ENCODE assay signal across 27 mouse cellular contexts in the genomic region with DNA sequence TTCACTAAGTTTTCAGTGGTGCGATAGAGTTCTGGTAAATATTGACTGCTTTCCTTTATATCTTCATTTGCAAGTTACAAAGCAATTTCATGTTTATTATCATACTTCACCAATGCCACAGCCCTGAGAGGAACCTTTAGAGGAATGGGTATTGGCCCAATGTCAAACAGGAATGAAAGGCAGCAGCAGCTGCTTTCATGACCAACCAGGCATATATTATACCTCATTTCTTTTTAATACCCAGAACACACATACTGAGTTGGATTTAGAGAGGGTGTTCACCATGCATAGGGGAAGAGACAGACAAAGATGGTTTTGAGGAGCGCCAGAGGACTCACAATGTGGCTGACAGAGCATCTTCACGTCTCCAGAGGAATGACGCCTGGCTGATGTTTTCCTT.
DNase-seq lines count a peak whose midpoint lies in the region; ATAC-seq and TF ChIP-seq lines count a peak whose summit lies in the region.
"Had no signal": no experiment of that assay in that cellular context is flagged by ENCODE, and none has a peak within 500 bp of the region (broad histone marks: within the 10 kb centered on the region; RNA-seq: fewer than 3 reads in every experiment).

No protein-coding gene starts in this region.

- 58% methylated on average over 4 of the region's 4 CpGs for WGBS in forebrain, embryonic 13.5 days
- 81% methylated on average over 4 of the region's 4 CpGs for WGBS in forebrain, embryonic 11.5 days
- WGBS in forebrain, embryonic 16.5 days = 40% methylated on average over 4 of the region's 4 CpGs
- WGBS in forebrain, postnatal 0 days = 38% methylated on average over 4 of the region's 4 CpGs
- 59% methylated on average over 4 of the region's 4 CpGs for WGBS in neural tube, embryonic 14.5 days
- WGBS in neural tube, embryonic 15.5 days = 67% methylated on average over 4 of the region's 4 CpGs

- no peak for DNase-seq in forebrain, embryonic 11.5 days (ENCODE audit: low spot score)
- no peak for DNase-seq in forebrain, postnatal 0 days
- DNase-seq in left cerebral cortex, adult 8-10 months (ENCODE audit: low spot score in 2 of 2) = no peak
- DNase-seq: adrenal gland, postnatal 10 days; adrenal gland, postnatal 36 days; cerebellum, adult 11 months; cerebellum, adult 2 months; cerebellum, adult 9-11 months; gastrocnemius, postnatal 10 days; gastrocnemius, postnatal 36 days; heart, adult 2 months; heart, postnatal 14 days; heart, postnatal 4 days had no signal

- no peaks in the 10 kb centered on the region for H3K9me3 ChIP-seq in forebrain, embryonic 13.5 days (replicated peaks)
- H3K9me3 ChIP-seq in forebrain, embryonic 11.5 days (ENCODE audit: control insufficient read depth, low read length) = no peaks in the 10 kb centered on the region
- H3K9me3 ChIP-seq in forebrain, embryonic 16.5 days (ENCODE audit: control insufficient read depth, low read length) = no peaks in the 10 kb centered on the region
- no peaks in the 10 kb centered on the region for H3K9me3 ChIP-seq in forebrain, postnatal 0 days (ENCODE audit: low read length)
- H3K9me3 ChIP-seq in neural tube, embryonic 14.5 days (ENCODE audit: control insufficient read depth, low read length) = no peaks in the 10 kb centered on the region
- H3K9me3 ChIP-seq in neural tube, embryonic 15.5 days (replicated peaks) = no peaks in the 10 kb centered on the region
- H3K9me3 ChIP-seq: embryonic facial prominence, embryonic 12.5 days; embryonic facial prominence, embryonic 15.5 days; G1E; heart, embryonic 10.5 days; heart, embryonic 13.5 days had no signal

- H3K27me3 ChIP-seq in forebrain, embryonic 13.5 days = no peaks in the 10 kb centered on the region
- H3K27me3 ChIP-seq in forebrain, embryonic 11.5 days (ENCODE audit: control insufficient read depth, insufficient read depth, low read length) = no peaks in the 10 kb centered on the region; the same call in 1 of the 2 replicates
- no peaks in the 10 kb centered on the region for H3K27me3 ChIP-seq in forebrain, embryonic 16.5 days (replicated peaks; ENCODE audit: control insufficient read depth, insufficient read depth, low read length)
- H3K27me3 ChIP-seq in forebrain, postnatal 0 days (ENCODE audit: insufficient read depth, low read length) = no peaks in the 10 kb centered on the region
- H3K27me3 ChIP-seq in neural tube, embryonic 14.5 days (ENCODE audit: control insufficient read depth, insufficient read depth, low read length) = no peaks in the 10 kb centered on the region
- no peaks in the 10 kb centered on the region for H3K27me3 ChIP-seq in neural tube, embryonic 15.5 days (replicated peaks)
- H3K27me3 ChIP-seq: CH12.LX; embryonic facial prominence, embryonic 15.5 days; heart, embryonic 13.5 days had no signal

- H3K9ac ChIP-seq in forebrain, embryonic 13.5 days = no peak overlapping the region
- no peak overlapping the region for H3K9ac ChIP-seq in forebrain, embryonic 11.5 days (ENCODE audit: low read length)
- no peak overlapping the region for H3K9ac ChIP-seq in forebrain, embryonic 16.5 days (replicated peaks; ENCODE audit: low read depth, low read length)
- no peak overlapping the region for H3K9ac ChIP-seq in forebrain, postnatal 0 days
- no peak overlapping the region for H3K9ac ChIP-seq in neural tube, embryonic 14.5 days (replicated peaks; ENCODE audit: low read depth, low read length)
- H3K9ac ChIP-seq in neural tube, embryonic 15.5 days (replicated peaks) = no peak overlapping the region
- H3K9ac ChIP-seq: embryonic facial prominence, embryonic 12.5 days; embryonic facial prominence, embryonic 15.5 days; hindbrain, embryonic 14.5 days had no signal

- H3K4me2 ChIP-seq in forebrain, embryonic 13.5 days = no peak overlapping the region
- no peak overlapping the region for H3K4me2 ChIP-seq in forebrain, embryonic 11.5 days (ENCODE audit: low read depth, low read length, severe bottlenecking)
- no peak overlapping the region for H3K4me2 ChIP-seq in forebrain, embryonic 16.5 days (ENCODE audit: low read length)
- no peak overlapping the region for H3K4me2 ChIP-seq in forebrain, postnatal 0 days (ENCODE audit: low read depth)
- H3K4me2 ChIP-seq in neural tube, embryonic 14.5 days (ENCODE audit: low read depth, low read length) = no peak overlapping the region
- no peak overlapping the region for H3K4me2 ChIP-seq in neural tube, embryonic 15.5 days

- peak; percentile 53 for ATAC-seq in forebrain, embryonic 13.5 days
- no peak for ATAC-seq in forebrain, embryonic 11.5 days (replicated peaks; ENCODE audit: low FRiP score)
- ATAC-seq in forebrain, embryonic 16.5 days = peak; percentile 36; the same call in 1 of the 2 replicates
- ATAC-seq in forebrain, postnatal 0 days = no peak
- ATAC-seq in neural tube, embryonic 14.5 days (ENCODE audit: low read depth) = peak; percentile 36; the same call in 1 of the 2 replicates
- no peak for ATAC-seq in neural tube, embryonic 15.5 days (ENCODE audit: low FRiP score)
- ATAC-seq: hindbrain, postnatal 0 days; inflammation-experienced regulatory T-cells, adult 6 months; Patski had no signal

- H3K4me3 ChIP-seq in forebrain, embryonic 13.5 days = no peak overlapping the region
- H3K4me3 ChIP-seq in forebrain, embryonic 11.5 days (ENCODE audit: low read depth, low read length) = no peak overlapping the region
- H3K4me3 ChIP-seq in forebrain, embryonic 16.5 days (replicated peaks; ENCODE audit: low read length) = no peak overlapping the region
- no peak overlapping the region for H3K4me3 ChIP-seq in forebrain, postnatal 0 days (ENCODE audit: low read depth, low read length)
- H3K4me3 ChIP-seq in neural tube, embryonic 14.5 days (ENCODE audit: low read depth, low read length) = no peak overlapping the region
- no peak overlapping the region for H3K4me3 ChIP-seq in neural tube, embryonic 15.5 days (replicated peaks)
- H3K4me3 ChIP-seq: embryonic facial prominence, embryonic 12.5 days; embryonic facial prominence, embryonic 15.5 days; heart, adult 2 months had no signal

- peaks cover 17% of the 10 kb centered on the region for H3K4me1 ChIP-seq in forebrain, embryonic 13.5 days
- H3K4me1 ChIP-seq in forebrain, embryonic 11.5 days (replicated peaks; ENCODE audit: control insufficient read depth, insufficient read depth, low read length) = no peaks in the 10 kb centered on the region
- peaks cover 8% of the 10 kb centered on the region; the same call in 1 of the 2 replicates for H3K4me1 ChIP-seq in forebrain, embryonic 16.5 days (replicated peaks; ENCODE audit: control insufficient read depth, insufficient read depth, low read length)
- peaks cover 6% of the 10 kb centered on the region; the same call in 1 of the 2 replicates for H3K4me1 ChIP-seq in forebrain, postnatal 0 days (ENCODE audit: insufficient read depth)
- no peaks in the 10 kb centered on the region for H3K4me1 ChIP-seq in neural tube, embryonic 14.5 days (ENCODE audit: control insufficient read depth, insufficient read depth, low read length)
- peaks cover 11% of the 10 kb centered on the region; the same call in 1 of the 2 replicates for H3K4me1 ChIP-seq in neural tube, embryonic 15.5 days
- H3K4me1 ChIP-seq: embryonic facial prominence, embryonic 12.5 days; embryonic facial prominence, embryonic 15.5 days had no signal

- H3K27ac ChIP-seq in forebrain, embryonic 13.5 days = no peak overlapping the region
- no peak overlapping the region for H3K27ac ChIP-seq in forebrain, embryonic 11.5 days (ENCODE audit: low read depth, low read length)
- H3K27ac ChIP-seq in forebrain, embryonic 16.5 days (ENCODE audit: low read length) = no peak overlapping the region
- no peak overlapping the region for H3K27ac ChIP-seq in forebrain, postnatal 0 days (ENCODE audit: low read depth, low read length)
- H3K27ac ChIP-seq in neural tube, embryonic 14.5 days (ENCODE audit: low read depth, low read length) = no peak overlapping the region
- no peak overlapping the region for H3K27ac ChIP-seq in neural tube, embryonic 15.5 days (replicated peaks)
- H3K27ac ChIP-seq: embryonic facial prominence, embryonic 12.5 days; embryonic facial prominence, embryonic 15.5 days; heart, adult 2 months; heart, embryonic 10.5 days; heart, embryonic 13.5 days; hindbrain, embryonic 14.5 days; hindbrain, postnatal 0 days had no signal

- H3K36me3 ChIP-seq in forebrain, embryonic 13.5 days (ENCODE audit: poor library complexity, severe bottlenecking) = no peaks in the 10 kb centered on the region
- H3K36me3 ChIP-seq in forebrain, embryonic 11.5 days (ENCODE audit: control insufficient read depth, insufficient read depth, low read length) = no peaks in the 10 kb centered on the region
- no peaks in the 10 kb centered on the region for H3K36me3 ChIP-seq in forebrain, embryonic 16.5 days (ENCODE audit: control insufficient read depth, insufficient read depth)
- H3K36me3 ChIP-seq in forebrain, postnatal 0 days (ENCODE audit: insufficient read depth) = no peaks in the 10 kb centered on the region
- H3K36me3 ChIP-seq in neural tube, embryonic 14.5 days (ENCODE audit: control insufficient read depth, insufficient read depth, low read length) = no peaks in the 10 kb centered on the region
- no peaks in the 10 kb centered on the region for H3K36me3 ChIP-seq in neural tube, embryonic 15.5 days
- H3K36me3 ChIP-seq: embryonic facial prominence, embryonic 12.5 days; embryonic facial prominence, embryonic 15.5 days; G1E; heart, embryonic 10.5 days; heart, embryonic 13.5 days had no signal

- no peak for TF ChIP-seq CTCF in forebrain, postnatal 0 days (IDR thresholded peaks at IDR 0.05; ENCODE audit: low read depth)

Comparison
In these comparisons a context has a peak if more than half of its experiments do, and no peak if none do; other contexts are left out.
1. ATAC-seq: peak in forebrain, embryonic 13.5 days (single experiment), forebrain, embryonic 16.5 days (single experiment) and neural tube, embryonic 14.5 days (single experiment); none in forebrain, embryonic 11.5 days (single experiment), forebrain, postnatal 0 days (single experiment) and neural tube, embryonic 15.5 days (single experiment).